Mouse (Mus musculus): Measurements from ENCODE around the gene Fst.
A peak's percentile ranks its signal among the peaks of the same experiment; 100 is the strongest.

Gene Fst

GRCm38 (mm10) chr13:114458886-114459700 is at the start of gene Fst:
TSS of gene Fst (minus strand) at chr13:114458951.
- peak; percentile 76 for DNase-seq (ENCODE audit: low read depth, low spot score)

GRCm38 (mm10) chr13:114493826-114494225 is 35.1 kb upstream of the Fst start:
- no peak for DNase-seq (ENCODE audit: low read depth, low spot score)

- DNase-seq (ENCODE audit: low read depth, low spot score): no peak
These were observed 29.4 kb upstream of the Fst start for GRCm38 (mm10) chr13:114488178-114488577.

GRCm38 (mm10) chr13:114478329-114478728 is 19.6 kb upstream of the Fst start:
- no peak for DNase-seq (ENCODE audit: low read depth, low spot score)

GRCm38 (mm10) chr13:114469945-114470344 is 11.2 kb upstream of the Fst start:
- DNase-seq (ENCODE audit: low read depth, low spot score): no peak

DNA sequence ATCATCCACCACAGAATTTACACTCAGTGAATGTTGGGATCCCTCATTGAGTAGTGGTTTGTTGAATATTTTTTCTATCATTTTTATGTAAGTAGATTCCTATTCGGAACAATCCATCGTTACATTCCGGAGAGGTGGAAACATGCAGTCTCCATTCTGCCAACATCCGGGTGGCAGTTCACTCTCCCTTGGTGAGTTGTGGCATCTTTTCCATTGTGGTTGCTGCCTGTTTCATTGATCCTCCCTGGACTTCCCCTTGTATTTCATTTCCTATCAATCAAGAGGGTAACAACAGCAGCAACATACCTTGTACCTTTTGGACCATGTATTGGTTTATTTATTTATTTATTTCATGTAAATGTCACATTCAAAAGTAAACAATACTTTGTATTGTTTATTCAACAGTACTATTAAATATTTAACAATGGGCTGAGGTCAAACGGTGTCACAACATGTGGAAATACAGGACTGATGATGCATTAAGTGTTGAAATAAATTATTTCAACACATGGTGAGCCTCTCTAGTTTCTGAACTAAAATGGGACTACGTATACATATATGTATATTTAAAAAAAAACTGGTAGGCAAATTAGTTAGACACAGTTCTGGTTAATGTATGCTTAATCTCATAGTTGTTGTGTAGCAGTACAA is 7.6 kb upstream of the Fst start:
- no peak for DNase-seq (ENCODE audit: low read depth, low spot score)

DNA sequence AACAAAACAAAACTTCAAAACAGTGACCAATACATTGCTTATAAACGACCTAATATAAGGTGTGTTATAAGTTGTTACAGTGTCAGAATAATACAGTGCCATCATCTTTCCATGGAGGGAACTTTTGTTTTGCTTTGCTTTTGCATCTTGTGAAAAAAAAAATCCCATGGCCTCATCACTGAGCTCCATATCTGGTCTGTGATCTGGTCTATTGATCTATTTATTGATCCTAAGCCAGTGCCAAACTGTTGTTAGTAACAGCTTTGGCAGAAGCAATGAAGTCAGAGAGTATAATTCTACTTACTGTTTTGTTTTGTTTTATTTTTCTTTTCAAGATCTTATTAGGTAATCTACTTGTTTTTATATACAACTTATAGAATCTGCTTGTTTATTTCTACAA is 6.6 kb upstream of the Fst start:
- no peak for DNase-seq (ENCODE audit: low read depth, low spot score)

DNA sequence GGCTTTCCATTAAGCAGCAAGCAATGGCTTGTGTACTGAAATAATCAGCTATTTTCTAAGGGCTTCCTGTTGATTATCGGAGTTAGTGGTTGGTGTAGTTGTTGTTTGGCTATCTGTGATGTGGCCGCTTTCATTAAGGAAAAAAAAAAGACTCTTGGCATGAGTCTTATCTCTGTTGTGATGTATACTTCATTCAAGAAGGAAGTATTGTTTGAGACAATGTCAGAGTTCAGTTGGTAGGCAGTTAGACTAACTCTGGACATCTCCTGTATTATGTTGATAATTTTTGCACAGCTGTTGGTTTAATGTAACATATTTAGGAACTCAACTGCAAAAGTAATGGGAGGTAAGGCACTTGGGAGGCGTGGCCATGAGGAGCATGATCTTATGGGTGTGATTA is 6.1 kb upstream of the Fst start:
- no peak for DNase-seq (ENCODE audit: low read depth, low spot score)

- DNase-seq (ENCODE audit: low read depth, low spot score): no peak
These were observed 4.0 kb upstream of the Fst start for GRCm38 (mm10) chr13:114462548-114463408.

DNA sequence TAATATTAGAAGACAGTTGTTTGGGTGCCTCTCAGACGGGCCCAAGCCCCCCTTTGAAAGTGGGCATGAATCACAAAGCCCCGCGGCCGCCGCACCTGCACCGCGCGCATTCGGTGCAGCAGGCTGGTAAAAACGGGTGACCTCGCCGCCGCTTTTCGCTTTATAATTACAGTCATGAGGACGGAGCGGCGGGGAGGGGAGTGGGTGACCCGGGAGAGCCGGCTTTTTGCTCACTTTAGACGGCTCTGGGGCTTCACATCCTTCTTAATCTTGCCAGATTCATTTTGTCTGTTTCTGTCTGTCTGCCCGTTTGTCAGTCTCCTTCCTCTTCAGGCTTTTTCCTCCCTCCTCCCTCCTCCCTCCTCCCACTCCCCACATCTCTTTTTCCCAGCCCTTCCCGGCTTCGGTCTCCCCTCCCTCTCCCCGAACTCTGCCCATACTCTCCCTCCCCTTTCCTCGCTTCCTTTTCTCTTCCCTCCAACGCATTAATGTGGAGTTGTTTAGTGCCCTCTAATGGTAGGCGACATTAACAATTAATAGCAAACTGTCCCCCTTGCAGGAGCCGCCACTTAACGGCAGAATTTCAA is 1.6 kb upstream of the Fst start:
- DNase-seq (ENCODE audit: low read depth, low spot score): peak; percentile 93

DNA sequence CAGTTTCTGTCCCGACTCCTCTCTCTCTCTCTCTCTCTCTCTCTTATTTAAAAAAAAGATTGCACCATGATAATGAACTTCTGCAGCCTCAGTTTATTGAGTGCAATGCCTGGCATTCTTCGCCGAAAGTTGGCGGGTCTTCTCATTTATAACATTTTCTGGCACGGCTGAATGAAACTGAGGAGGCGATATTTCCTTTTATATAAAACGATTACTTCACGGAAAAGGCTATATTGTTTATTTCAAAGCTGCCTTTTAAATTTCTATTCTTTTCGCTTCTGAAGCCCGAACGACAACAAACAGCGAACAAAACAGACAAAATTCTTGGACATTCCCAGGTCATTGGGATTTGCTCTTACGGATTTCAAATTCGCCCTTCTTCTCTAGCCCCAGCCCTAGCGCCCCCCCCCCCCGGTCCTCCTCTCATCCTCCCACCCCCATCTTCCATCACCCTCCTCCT is 980 bp upstream of the Fst start:
- no peak for DNase-seq (ENCODE audit: low read depth, low spot score)

DNA sequence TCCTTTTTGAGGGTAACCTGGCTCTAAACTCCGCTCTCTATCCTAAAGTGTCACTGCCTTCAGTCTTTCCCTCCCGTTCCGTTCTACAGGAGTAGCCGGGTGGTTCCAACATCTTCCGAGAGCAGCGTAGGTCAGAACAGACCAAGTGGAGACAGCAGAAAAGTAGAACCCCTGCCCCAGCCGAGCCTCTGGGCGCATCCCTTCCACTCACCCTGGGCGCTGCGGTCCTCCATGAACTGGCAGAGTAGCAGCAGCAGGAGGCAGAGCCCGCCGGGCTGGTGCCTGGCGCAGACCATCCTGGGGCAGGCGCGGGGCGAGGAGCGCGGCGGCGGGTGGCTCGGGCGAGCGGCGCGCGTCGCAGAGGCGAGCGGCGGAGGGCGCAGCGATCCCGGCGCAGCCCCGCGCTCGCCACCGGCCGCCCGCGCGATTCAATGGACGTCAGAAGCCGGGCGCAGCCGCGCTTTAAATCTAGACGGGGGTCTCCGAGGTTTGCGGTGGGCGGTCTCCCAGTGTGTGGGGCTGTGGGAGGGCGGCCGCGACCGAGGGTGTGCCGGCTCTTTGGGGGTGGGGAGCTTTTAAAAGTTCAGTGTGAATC is 363 bp downstream of the Fst start:
- peak; percentile 51 for DNase-seq (ENCODE audit: low read depth, low spot score)

- DNase-seq (ENCODE audit: low read depth, low spot score): no peak
These were observed 1.1 kb downstream of the Fst start for GRCm38 (mm10) chr13:114457567-114458120.

- peak; percentile 32 for DNase-seq (ENCODE audit: low read depth, low spot score)
These were observed 1.8 kb downstream of the Fst start for GRCm38 (mm10) chr13:114456766-114457566.

DNA sequence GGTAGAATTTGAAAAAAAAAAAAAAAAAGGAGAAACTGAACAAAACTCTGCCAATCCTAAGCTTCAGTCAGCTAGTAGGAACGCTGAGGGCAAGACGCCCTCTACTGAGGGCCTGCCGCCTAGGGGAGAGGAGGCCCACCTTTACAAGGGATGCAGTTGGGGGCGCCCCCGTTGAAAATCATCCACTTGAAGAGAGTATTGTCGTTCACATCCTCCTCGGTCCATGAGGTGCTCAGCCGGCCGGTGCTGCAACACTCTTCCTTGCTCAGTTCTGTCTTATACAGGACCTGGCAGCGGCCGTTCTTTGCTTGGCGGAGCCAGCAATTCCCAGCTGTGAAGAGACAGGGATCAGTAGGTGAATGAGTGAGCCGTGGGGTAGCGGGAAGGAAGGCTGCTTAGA is 2.5 kb downstream of the Fst start:
- peak; percentile 69 for DNase-seq (ENCODE audit: low read depth, low spot score)

- peak; percentile 23 for DNase-seq (ENCODE audit: low read depth, low spot score)
These were observed 3.0 kb downstream of the Fst start for GRCm38 (mm10) chr13:114455788-114456187.

GRCm38 (mm10) chr13:114447213-114447612 is 11.5 kb downstream of the Fst start:
- DNase-seq (ENCODE audit: low read depth, low spot score): peak; percentile 25

- no peak for DNase-seq (ENCODE audit: low read depth, low spot score)
These were observed 26.3 kb downstream of the Fst start for GRCm38 (mm10) chr13:114432491-114432890.

GRCm38 (mm10) chr13:114425230-114425629 is 33.5 kb downstream of the Fst start:
- DNase-seq (ENCODE audit: low read depth, low spot score): no peak

- no peak for DNase-seq (ENCODE audit: low read depth, low spot score)
These were observed 38.5 kb downstream of the Fst start for GRCm38 (mm10) chr13:114420235-114420634.
